8 mouse cellular contexts compared by ENCODE assay signal in the genomic region with DNA sequence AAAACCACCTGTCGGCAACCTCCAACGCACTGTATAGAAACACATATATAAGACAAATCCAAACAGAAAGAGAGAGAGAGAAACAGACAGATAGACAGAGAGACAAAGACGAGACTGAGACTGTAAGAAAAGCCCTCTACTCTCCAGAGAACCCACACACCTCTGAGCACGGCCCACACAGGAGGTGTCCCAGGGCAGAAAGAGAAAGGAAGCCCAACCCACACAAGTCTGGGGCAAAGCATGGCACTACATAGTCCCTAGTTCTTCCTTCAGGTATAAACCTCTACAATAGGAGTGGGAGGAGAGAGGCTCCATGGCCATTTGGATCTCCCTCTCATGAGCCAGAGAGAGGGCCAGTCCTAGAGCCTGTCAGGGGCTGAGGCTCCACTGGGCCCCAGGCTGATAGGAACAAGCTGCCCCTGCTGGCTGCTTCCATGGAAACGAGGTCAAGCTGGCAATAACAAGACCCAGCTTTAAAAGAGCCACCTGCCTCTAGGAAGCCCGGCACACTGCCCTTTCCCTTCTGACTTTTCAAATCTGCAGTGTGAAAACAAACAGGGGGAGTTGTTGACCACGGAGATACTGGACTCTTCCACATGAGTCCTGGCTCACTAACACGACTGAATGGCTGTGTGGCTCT.
DNase-seq lines count a peak whose midpoint lies in the region; ATAC-seq and TF ChIP-seq lines count a peak whose summit lies in the region.
"Had no signal": no experiment of that assay in that cellular context is flagged by ENCODE, and none has a peak within 500 bp of the region (broad histone marks: within the 10 kb centered on the region; RNA-seq: fewer than 3 reads in every experiment).

No protein-coding gene starts in this region.

- H3K36me3 ChIP-seq in liver, postnatal 0 days (replicated peaks; ENCODE audit: insufficient read depth, low read length), result no peaks in the 10 kb centered on the region

- no peak overlapping the region for H3K4me3 ChIP-seq in liver, postnatal 0 days (ENCODE audit: low read depth, low read length)
- H3K4me3 ChIP-seq: megakaryocyte, embryonic 14.5 days had no signal

- no peaks in the 10 kb centered on the region for H3K9me3 ChIP-seq in liver, postnatal 0 days (ENCODE audit: low read length)
- H3K9me3 ChIP-seq: megakaryocyte, embryonic 14.5 days had no signal

- 33% methylated on average over 6 of the region's 8 CpGs for WGBS in liver, postnatal 0 days (ENCODE audit: insufficient replicate concordance)

- H3K9ac ChIP-seq in liver, postnatal 0 days (replicated peaks), result no peak overlapping the region; the same call in 1 of the 2 replicates

- ATAC-seq in inflammation-experienced regulatory T-cells, adult 6 months, result peak; percentile 68
- ATAC-seq in liver, postnatal 0 days, result peak; percentile 70

- H3K4me2 ChIP-seq in liver, postnatal 0 days (ENCODE audit: low read depth, low read length), result no peak overlapping the region

- TF ChIP-seq CTCF in liver, postnatal 0 days (IDR thresholded peaks at IDR 0.05; ENCODE audit: low read depth), result peak; percentile 32

- no peak for TF ChIP-seq EP300 in liver, postnatal 0 days (IDR thresholded peaks at IDR 0.05; ENCODE audit: low read depth)

- H3K27me3 ChIP-seq in liver, postnatal 0 days (ENCODE audit: insufficient read depth, low read length), result no peaks in the 10 kb centered on the region
- H3K27me3 ChIP-seq: megakaryocyte, embryonic 14.5 days had no signal

- peaks cover 39% of the 10 kb centered on the region for H3K4me1 ChIP-seq in liver, postnatal 0 days (ENCODE audit: insufficient read depth)

- 0 out of 2 replicates have a peak overlapping the region, but pooled peaks have one; percentile 5 for H3K27ac ChIP-seq in liver, postnatal 0 days (ENCODE audit: low read depth)

- DNase-seq in adrenal gland, postnatal 14 days, result peak; percentile 68
- DNase-seq in cerebellum, postnatal 10 days, result peak; percentile 75 to 84
- DNase-seq in heart, adult 11 months, result peak; percentile 99
- DNase-seq in liver, postnatal 0 days, result peak; percentile 45
- peak; percentile 15 for DNase-seq in ovary, postnatal 10 days (ENCODE audit: low spot score)
- no peak for DNase-seq in right cerebral cortex, adult 2 months (ENCODE audit: low spot score in 2 of 2)

Comparison
In these comparisons a context has a peak if more than half of its experiments do, and no peak if none do; other contexts are left out.
1. DNase-seq: peak in adrenal gland, postnatal 14 days (single experiment), cerebellum, postnatal 10 days (2 of 2), heart, adult 11 months (single experiment), liver, postnatal 0 days (single experiment) and ovary, postnatal 10 days (single experiment); none in right cerebral cortex, adult 2 months (0 of 2).